In genomic region chr11:70671333-70672047, GRCm38 (mm10) we compare ENCODE assay signal across 9 mouse cellular contexts. TPM values are rescaled to one million over a fixed set of nuclear protein-coding genes. Genes with fewer than 3 reads are reported as not detected.
A peak's percentile ranks its signal among the peaks of the same experiment; 100 is the strongest.
DNase-seq lines count a peak whose midpoint lies in the region; ATAC-seq and TF ChIP-seq lines count a peak whose summit lies in the region.
"Had no signal": no experiment of that assay in that cellular context is flagged by ENCODE, and none has a peak within 500 bp of the region (broad histone marks: within the 10 kb centered on the region; RNA-seq: fewer than 3 reads in every experiment).

No protein-coding gene starts in this region.

- H3K9ac ChIP-seq in intestine, embryonic 14.5 days (ENCODE audit: low read length): no peak overlapping the region
- H3K9ac ChIP-seq in intestine, embryonic 16.5 days (ENCODE audit: low read depth, low read length): no peak overlapping the region; the same call in 1 of the 2 replicates
- H3K9ac ChIP-seq in ES-E14 (ENCODE audit: insufficient read depth, low read depth, low read length, poor library complexity, severe bottlenecking): 0 out of 2 replicates have a peak overlapping the region, but pooled peaks have one; percentile 17

- DNase-seq in adrenal gland, adult (ENCODE audit: inconsistent age in 2 of 2, low spot score in 1 of 2): peak; percentile 71 to 85
- DNase-seq in adrenal gland, postnatal 4 days (ENCODE audit: low spot score in 2 of 2): no peak
- no peak for DNase-seq in intestine, embryonic 14.5 days (ENCODE audit: low spot score)
- no peak for DNase-seq in ES-E14 (ENCODE audit: low read depth, low spot score)
- DNase-seq in kidney, postnatal 36 days: peak; percentile 25 to 36
- no peak for DNase-seq in embryo, embryonic 10.5 days (ENCODE audit: low spot score)
- DNase-seq: thymus, postnatal 14 days had no signal

- 88% methylated on average over 16 of the region's 16 CpGs for WGBS in intestine, embryonic 14.5 days
- WGBS in intestine, embryonic 16.5 days: 80% methylated on average over 16 of the region's 16 CpGs

- H3K4me3 ChIP-seq in intestine, embryonic 14.5 days (ENCODE audit: low read depth, low read length): no peak overlapping the region
- H3K4me3 ChIP-seq in intestine, embryonic 16.5 days (ENCODE audit: low read length): no peak overlapping the region
- no peak overlapping the region for H3K4me3 ChIP-seq in ES-E14 (ENCODE audit: insufficient read depth in 1 of 2, low read depth in 1 of 2, low read length in 2 of 2, poor library complexity in 1 of 2, severe bottlenecking in 1 of 2)

- no peak for ATAC-seq in intestine, embryonic 14.5 days (replicated peaks; ENCODE audit: low FRiP score, low TSS enrichment, low read depth)
- no peak for ATAC-seq in intestine, embryonic 16.5 days
- ATAC-seq in frontal cortex, adult (ENCODE audit: low TSS enrichment): no peak

- peaks cover 21% of the 10 kb centered on the region for H3K4me1 ChIP-seq in intestine, embryonic 14.5 days (replicated peaks; ENCODE audit: control insufficient read depth, insufficient read depth, low read length)
- H3K4me1 ChIP-seq in intestine, embryonic 16.5 days (ENCODE audit: control insufficient read depth, insufficient read depth, low read length): peaks cover 13% of the 10 kb centered on the region
- H3K4me1 ChIP-seq in ES-E14 (ENCODE audit: control insufficient read depth in 2 of 2, insufficient read depth in 2 of 2, low read length in 2 of 2, poor library complexity in 1 of 2): peaks cover 0 to 13% of the 10 kb centered on the region in 2 experiments; a peak in 2 of 4 replicates

- no peaks in the 10 kb centered on the region for H3K9me3 ChIP-seq in intestine, embryonic 14.5 days (ENCODE audit: control insufficient read depth, low read length)
- H3K9me3 ChIP-seq in intestine, embryonic 16.5 days (ENCODE audit: control insufficient read depth, low read length): no peaks in the 10 kb centered on the region
- no peaks in the 10 kb centered on the region for H3K9me3 ChIP-seq in ES-E14 (ENCODE audit: control insufficient read depth, insufficient read depth, low read depth, low read length)

- no peak overlapping the region for H3K27ac ChIP-seq in intestine, embryonic 14.5 days (ENCODE audit: low read depth)
- H3K27ac ChIP-seq in intestine, embryonic 16.5 days (ENCODE audit: low read length): no peak overlapping the region
- no peak overlapping the region for H3K27ac ChIP-seq in ES-E14 (ENCODE audit: insufficient read depth, low read depth, low read length, poor library complexity, severe bottlenecking)

- peaks cover 42% of the 10 kb centered on the region for H3K36me3 ChIP-seq in intestine, embryonic 14.5 days (ENCODE audit: control insufficient read depth, insufficient read depth, low read length)
- H3K36me3 ChIP-seq in intestine, embryonic 16.5 days (ENCODE audit: control insufficient read depth, insufficient read depth, low read length): peaks cover 8% of the 10 kb centered on the region
- peaks cover 11% of the 10 kb centered on the region; the same call in 1 of the 2 replicates for H3K36me3 ChIP-seq in ES-E14 (ENCODE audit: control insufficient read depth, insufficient read depth, low read length, poor library complexity, severe bottlenecking)

- in situ Hi-C loops in ES-E14 (cut with MboI; ENCODE audit: low sequenced_read_pairs in 2 of 2, unreplicated experiment in 2 of 2): no loop called here

- no peaks in the 10 kb centered on the region for H3K27me3 ChIP-seq in intestine, embryonic 14.5 days (replicated peaks; ENCODE audit: control insufficient read depth, insufficient read depth, low read length)
- H3K27me3 ChIP-seq in intestine, embryonic 16.5 days (replicated peaks; ENCODE audit: control insufficient read depth, insufficient read depth, low read length): no peaks in the 10 kb centered on the region

- H3K4me2 ChIP-seq in intestine, embryonic 14.5 days (ENCODE audit: low read length): peak overlapping the region; percentile 66; the same call in 1 of the 2 replicates
- H3K4me2 ChIP-seq in intestine, embryonic 16.5 days (ENCODE audit: low read depth, low read length): no peak overlapping the region

TF ChIP-seq in ES-E14, 5 proteins besides CTCF, POLR2A, EP300 and RAD21:
- TF ChIP-seq HCFC1 (IDR thresholded peaks at IDR 0.05; ENCODE audit: borderline replicate concordance, insufficient read depth, low read length) (no peak), ZC3H11A (IDR thresholded peaks at IDR 0.05; ENCODE audit: borderline replicate concordance, low read depth, low read length) (no peak), ZNF384 (IDR thresholded peaks at IDR 0.05; ENCODE audit: low read depth, low read length) (no peak), MAFK (IDR thresholded peaks at IDR 0.05; ENCODE audit: insufficient read depth, low read depth, low read length) (no peak), CHD2 (IDR thresholded peaks at IDR 0.05; ENCODE audit: low read depth, low read length) (no peak)

RNA-seq across cellular contexts. Expression of gene Spag7, which starts 2.3 kb away (rescaled TPM):
- total RNA-seq in adrenal gland, postnatal 4 days (2021): 10 to 100 TPM; 82.0 to 87.2 TPM
- 140 and 154 TPM in 2 replicates for polyA plus RNA-seq in intestine, embryonic 14.5 days (2014; fragmentation: Nextera tagmentation; extraction: Ambion mirVana)
- polyA plus RNA-seq in intestine, embryonic 16.5 days (2015; fragmentation: Nextera tagmentation; extraction: Ambion mirVana): 132 and 159 TPM in 2 replicates
- total RNA-seq in ES-E14 (2012; rRNA removed): 68.0 and 74.5 TPM in 2 replicates

RNA-seq across cellular contexts. Expression of gene Eno3, which starts 14.5 kb away (rescaled TPM):
- 100 to 1,000 TPM in 1 of 2 experiments, 10 to 100 TPM in 1; 72.6 to 112 TPM for total RNA-seq in adrenal gland, postnatal 4 days (2021)
- polyA plus RNA-seq in intestine, embryonic 14.5 days (2014; fragmentation: Nextera tagmentation; extraction: Ambion mirVana): 13.5 and 16.3 TPM in 2 replicates
- polyA plus RNA-seq in intestine, embryonic 16.5 days (2015; fragmentation: Nextera tagmentation; extraction: Ambion mirVana): 12.8 and 13.5 TPM in 2 replicates
- total RNA-seq in ES-E14 (2012; rRNA removed): 21.1 and 31.7 TPM in 2 replicates

RNA-seq across cellular contexts. Expression of gene Camta2, which starts 16.4 kb away (rescaled TPM):
- total RNA-seq in adrenal gland, postnatal 4 days (2021): 10 to 100 TPM; 36.2 to 37.8 TPM
- polyA plus RNA-seq in intestine, embryonic 14.5 days (2014; fragmentation: Nextera tagmentation; extraction: Ambion mirVana): 16.2 and 17.2 TPM in 2 replicates
- 14.2 and 14.4 TPM in 2 replicates for polyA plus RNA-seq in intestine, embryonic 16.5 days (2015; fragmentation: Nextera tagmentation; extraction: Ambion mirVana)
- total RNA-seq in ES-E14 (2012; rRNA removed): 3.9 and 5.6 TPM in 2 replicates

RNA-seq across cellular contexts. Expression of gene Pfn1, which starts 17.0 kb away (rescaled TPM):
- total RNA-seq in adrenal gland, postnatal 4 days (2021): 100 to 1,000 TPM; 804 to 830 TPM
- 2,271 and 2,344 TPM in 2 replicates for polyA plus RNA-seq in intestine, embryonic 14.5 days (2014; fragmentation: Nextera tagmentation; extraction: Ambion mirVana)
- polyA plus RNA-seq in intestine, embryonic 16.5 days (2015; fragmentation: Nextera tagmentation; extraction: Ambion mirVana): 2,307 and 2,326 TPM in 2 replicates
- 474 and 732 TPM in 2 replicates for total RNA-seq in ES-E14 (2012; rRNA removed)

RNA-seq across cellular contexts. Expression of gene Slc25a11, which starts 24.2 kb away (rescaled TPM):
- 100 to 1,000 TPM; 153 TPM for total RNA-seq in adrenal gland, postnatal 4 days (2021)
- 155 and 158 TPM in 2 replicates for polyA plus RNA-seq in intestine, embryonic 14.5 days (2014; fragmentation: Nextera tagmentation; extraction: Ambion mirVana)
- polyA plus RNA-seq in intestine, embryonic 16.5 days (2015; fragmentation: Nextera tagmentation; extraction: Ambion mirVana): 215 and 216 TPM in 2 replicates
- 84.5 and 97.4 TPM in 2 replicates for total RNA-seq in ES-E14 (2012; rRNA removed)

Comparison
In these comparisons a context has a peak if more than half of its experiments do, and no peak if none do; other contexts are left out.
1. DNase-seq: peak in adrenal gland, adult (2 of 2) and kidney, postnatal 36 days (2 of 2); none in adrenal gland, postnatal 4 days (0 of 2), intestine, embryonic 14.5 days (single experiment), ES-E14 (single experiment) and embryo, embryonic 10.5 days (single experiment).